Mouse (Mus musculus) stomach, postnatal 0 days (tissue): ENCODE data around the gene Ankk1.

Experiments used
- CTCF ChIP-seq: IDR thresholded peaks from 2 replicates; pipeline ENCODE4 v1.5.1; 2016; ENCODE audit warnings: antibody characterized with exemption, low read depth, mild to moderate bottlenecking, moderate library complexity
- EP300 ChIP-seq: optimal IDR thresholded peaks from 2 replicates; pipeline ENCODE3; 2016; ENCODE audit warnings: antibody characterized with exemption

DNA sequence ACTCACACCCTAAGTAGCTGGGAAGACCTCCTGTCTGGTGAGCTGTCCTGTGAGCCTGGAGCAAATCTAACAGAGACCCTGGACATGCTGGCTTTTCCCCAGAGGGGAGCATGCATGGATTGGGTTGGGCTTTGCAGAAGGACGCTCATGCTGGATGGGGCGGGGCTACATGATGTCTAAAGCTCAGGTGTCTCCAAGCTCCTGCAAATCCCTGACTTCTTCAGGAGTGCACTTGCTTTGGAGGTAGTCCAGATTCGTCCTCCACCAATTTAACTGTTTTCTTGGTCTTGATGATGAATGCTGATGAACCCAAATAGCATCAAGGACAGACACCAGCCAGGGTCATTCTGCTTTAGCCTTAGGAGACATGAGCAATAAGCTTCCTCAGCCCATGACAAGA is 23.7 kb upstream of the Ankk1 start:
- no peak for TF ChIP-seq CTCF
- no peak for TF ChIP-seq EP300
